Mouse (Mus musculus) stomach, embryonic 14.5 days (tissue): ENCODE measurements around the gene Tmem94. TPM values are rescaled to one million over a fixed set of nuclear protein-coding genes. Genes with fewer than 3 reads are reported as not detected.

Experiments
- ATAC-seq: fragments of 200-750 bp; cut with Nextera tagmentation; 2 replicates; pipeline ENCODE4 v1.8.0; 2017; ENCODE audit warnings: low read depth, moderate TSS enrichment; ENCODE audit not compliant: insufficient number of reproducible peaks, insufficient read depth, low FRiP score
- H3K27ac ChIP-seq: fragments of 300-500 bp; sonication (generic); 2 replicates; pipeline ENCODE4 v1.5.1; 2014; ENCODE audit warnings: mild to moderate bottlenecking, low read length, moderate library complexity, mixed read lengths
- H3K27me3 ChIP-seq: fragments of 300-500 bp; sonication (generic); 2 replicates; pipeline ENCODE4 v1.6.1; 2014; ENCODE audit warnings: low read length, control low read depth, mixed read lengths; ENCODE audit not compliant: control insufficient read depth, insufficient read depth
- H3K36me3 ChIP-seq: fragments of 300-500 bp; sonication (generic); 2 replicates; pipeline ENCODE4 v1.6.1; 2014; ENCODE audit warnings: mild to moderate bottlenecking, control low read depth, low read length, moderate library complexity, mixed read lengths; ENCODE audit not compliant: control insufficient read depth, insufficient read depth
- H3K4me1 ChIP-seq: fragments of 300-500 bp; sonication (generic); 2 replicates; pipeline ENCODE4 v1.6.1; 2014; ENCODE audit warnings: low read length, control low read depth, mixed read lengths; ENCODE audit not compliant: control insufficient read depth, insufficient read depth
- H3K4me2 ChIP-seq: fragments of 300-500 bp; sonication (generic); replicated peaks from 2 replicates; pipeline ENCODE4 v1.6.1; 2014; ENCODE audit warnings: low read depth, low read length, control low read depth
- H3K4me3 ChIP-seq: fragments of 300-500 bp; sonication (generic); 2 replicates; pipeline ENCODE4 v1.5.1; 2014; ENCODE audit warnings: low read depth, low read length, control low read depth
- H3K9ac ChIP-seq: fragments of 300-500 bp; sonication (generic); replicated peaks from 2 replicates; pipeline ENCODE4 v1.6.1; 2014; ENCODE audit warnings: low read depth, mild to moderate bottlenecking, control low read depth, low read length, moderate library complexity, mixed read lengths
- H3K9me3 ChIP-seq: fragments of 300-500 bp; sonication (generic); 2 replicates; pipeline ENCODE4 v1.6.1; 2016; ENCODE audit warnings: low read depth, low read length, control low read depth; ENCODE audit not compliant: control insufficient read depth
- WGBS: fragments of 180-500 bp; shearing (Covaris S2); extraction: QIAGEN DNeasy Blood & Tissue Kit; methylation state at CpG from one replicate; pipeline ENCODE4 v1.1.7; 2014; 5-methylcytosine and 5-hydroxymethylcytosine counted together
- polyA plus RNA-seq: library from polyadenylated mRNA; unstranded; fragments of >200 nt; fragmentation: Nextera tagmentation; extraction: Ambion mirVana; gene quantifications from 2 replicates; pipeline ENCODE4 v1.2.1, GENCODE M21; 2014

Gene Tmem94
- polyA plus RNA-seq, 1 experiment from 2014 or later, result 17.0 TPM

- 55% methylated on average over 5 of the region's 5 CpGs for WGBS
- no peaks in the 10 kb centered on the region for H3K27me3 ChIP-seq
- H3K4me2 ChIP-seq, result no peak overlapping the region
- no peak overlapping the region for H3K9ac ChIP-seq
- no peak overlapping the region for H3K27ac ChIP-seq
- H3K36me3 ChIP-seq, result peaks cover 5% of the 10 kb centered on the region; the same call in 1 of the 2 replicates
- H3K4me1 ChIP-seq, result peaks cover 25% of the 10 kb centered on the region
- no peak for ATAC-seq
- no peaks in the 10 kb centered on the region for H3K9me3 ChIP-seq
- no peak overlapping the region for H3K4me3 ChIP-seq
Observed at GRCm38 (mm10) chr11:115826487-115826886, 61.3 kb downstream of the Tmem94 start.

GRCm38 (mm10) chr11:115827624-115828023 lies 62.4 kb downstream of the Tmem94 start:
- ATAC-seq, result no peak
- no peaks in the 10 kb centered on the region for H3K27me3 ChIP-seq
- peaks cover 34% of the 10 kb centered on the region for H3K4me1 ChIP-seq
- H3K27ac ChIP-seq, result no peak overlapping the region
- no peak overlapping the region for H3K4me2 ChIP-seq
- no peak overlapping the region for H3K9ac ChIP-seq
- H3K36me3 ChIP-seq, result no peaks in the 10 kb centered on the region
- H3K9me3 ChIP-seq, result no peaks in the 10 kb centered on the region
- whole genome bisulfite sequencing, result 83% methylated on average over 6 of the region's 6 CpGs
- no peak overlapping the region for H3K4me3 ChIP-seq

DNA sequence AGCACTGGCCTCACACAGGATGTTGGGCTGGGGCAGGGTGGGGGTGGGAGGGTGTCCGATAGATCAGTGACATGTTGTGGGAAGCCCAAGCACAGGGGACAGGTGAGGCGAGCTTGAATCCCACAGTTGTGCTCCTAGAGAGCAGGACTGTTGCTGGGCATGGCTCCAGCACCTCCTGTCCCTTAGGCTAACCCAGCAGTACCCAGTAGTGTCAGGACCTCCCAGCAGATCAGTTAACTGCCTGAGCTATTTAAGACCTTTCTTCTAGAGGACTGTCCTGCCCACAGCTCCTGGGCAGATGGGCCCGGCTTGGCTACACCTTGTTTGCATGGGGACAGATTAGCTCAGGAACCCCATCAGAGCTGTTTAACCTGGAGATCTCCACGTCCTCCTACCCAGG lies 63.8 kb downstream of the Tmem94 start:
- Histone ChIP-seq H3K27ac (no peak overlapping the region), H3K9me3 (no peaks in the 10 kb centered on the region)
- 48% methylated on average over 4 of the region's 4 CpGs for WGBS

GRCm38 (mm10) chr11:115830550-115831325 lies 65.5 kb downstream of the Tmem94 start:
- 30% methylated on average over 25 of the region's 25 CpGs for WGBS
- Histone ChIP-seq H3K27ac (peak overlapping the region; percentile 7; the same call in 1 of the 2 replicates), H3K9ac (no peak overlapping the region), H3K4me3 (no peak overlapping the region), H3K27me3 (no peaks in the 10 kb centered on the region), H3K36me3 (no peaks in the 10 kb centered on the region), H3K4me1 (peaks cover 45% of the 10 kb centered on the region), H3K9me3 (no peaks in the 10 kb centered on the region), H3K4me2 (0 out of 2 replicates have a peak overlapping the region, but pooled peaks have one; percentile 6)
- ATAC-seq, result no peak

More for the DNA sequence above, 63.8 kb downstream of the Tmem94 start:
- Histone ChIP-seq H3K4me1 (peaks cover 41% of the 10 kb centered on the region), H3K27me3 (no peaks in the 10 kb centered on the region), H3K36me3 (no peaks in the 10 kb centered on the region), H3K4me3 (no peak overlapping the region), H3K9ac (no peak overlapping the region), H3K4me2 (no peak overlapping the region; the same call in 1 of the 2 replicates)
- ATAC-seq, result no peak

GRCm38 (mm10) chr11:115831518-115831917 lies 66.3 kb downstream of the Tmem94 start:
- Histone ChIP-seq H3K9me3 (no peaks in the 10 kb centered on the region), H3K9ac (no peak overlapping the region), H3K36me3 (no peaks in the 10 kb centered on the region), H3K27me3 (no peaks in the 10 kb centered on the region), H3K4me2 (no peak overlapping the region), H3K27ac (peak overlapping the region; percentile 79; the same call in 1 of the 2 replicates), H3K4me1 (peaks cover 45% of the 10 kb centered on the region), H3K4me3 (no peak overlapping the region)
- no peak for ATAC-seq
- WGBS, result 36% methylated on average over 3 of the region's 3 CpGs

DNA sequence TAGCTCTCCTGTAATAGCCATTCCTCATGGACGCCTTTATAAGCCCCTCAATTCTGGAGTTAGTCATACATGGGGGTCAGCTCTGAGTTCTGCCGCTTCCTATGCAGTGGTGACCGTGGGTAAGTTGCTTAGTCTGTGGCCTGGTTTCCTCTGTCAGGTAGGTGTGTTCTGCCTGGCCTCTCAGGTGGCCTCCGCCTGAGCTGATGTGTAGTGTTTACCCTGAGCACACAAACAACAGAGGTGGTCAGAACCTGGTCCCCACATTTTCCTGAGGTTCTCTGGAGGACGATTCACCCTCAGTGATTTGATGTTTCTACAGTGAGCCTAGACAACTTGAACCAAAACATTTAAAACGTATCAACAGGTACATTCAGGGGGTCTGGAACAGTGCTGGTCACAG lies 66.8 kb downstream of the Tmem94 start:
- no peaks in the 10 kb centered on the region for H3K27me3 ChIP-seq
- ATAC-seq, result no peak
- peaks cover 45% of the 10 kb centered on the region for H3K4me1 ChIP-seq
- H3K9me3 ChIP-seq, result no peaks in the 10 kb centered on the region
- no peak overlapping the region for H3K9ac ChIP-seq
- H3K27ac ChIP-seq, result peak overlapping the region; percentile 79; the same call in 1 of the 2 replicates
- H3K36me3 ChIP-seq, result no peaks in the 10 kb centered on the region
- H3K4me2 ChIP-seq, result no peak overlapping the region; the same call in 1 of the 2 replicates
- H3K4me3 ChIP-seq, result no peak overlapping the region
- 53% methylated on average over 6 of the region's 6 CpGs for WGBS

DNA sequence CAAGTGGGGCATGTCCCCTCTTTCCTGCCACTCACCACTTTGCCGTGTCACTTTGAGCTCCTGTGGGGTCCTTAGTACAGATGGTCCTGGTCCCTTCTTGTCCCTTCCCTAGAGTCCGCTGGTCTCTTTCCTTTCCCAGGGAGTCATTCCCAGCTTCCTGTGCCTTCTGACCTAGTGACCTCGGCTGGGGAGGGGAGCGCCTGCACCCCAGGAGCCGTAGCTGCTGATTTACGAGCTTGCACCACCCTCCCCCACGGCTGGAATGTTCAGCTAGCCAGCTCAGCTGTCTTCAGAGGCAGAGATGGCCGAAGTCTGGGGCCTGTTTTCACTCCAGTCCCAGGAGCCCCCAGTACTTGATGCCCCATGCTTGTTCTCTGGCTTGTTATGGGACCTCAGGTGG lies 67.3 kb downstream of the Tmem94 start:
- peak; percentile 10; the same call in 1 of the 2 replicates for ATAC-seq
- no peaks in the 10 kb centered on the region for H3K9me3 ChIP-seq
- H3K9ac ChIP-seq, result no peak overlapping the region
- no peak overlapping the region for H3K4me3 ChIP-seq
- H3K36me3 ChIP-seq, result no peaks in the 10 kb centered on the region
- peak overlapping the region; percentile 22 for H3K4me2 ChIP-seq
- H3K4me1 ChIP-seq, result peaks cover 45% of the 10 kb centered on the region
- whole genome bisulfite sequencing, result 10% methylated on average over 8 of the region's 8 CpGs
- no peaks in the 10 kb centered on the region for H3K27me3 ChIP-seq
- peak overlapping the region; percentile 79 for H3K27ac ChIP-seq

- ATAC-seq, result peak; percentile 70
- no peak overlapping the region for H3K9ac ChIP-seq
Observed at GRCm38 (mm10) chr11:115833021-115833513, 67.8 kb downstream of the Tmem94 start.

More at GRCm38 (mm10) chr11:115833021-115833513, 67.8 kb downstream of the Tmem94 start:
- peaks cover 50% of the 10 kb centered on the region for H3K4me1 ChIP-seq
- peak overlapping the region; percentile 79 for H3K27ac ChIP-seq
- no peaks in the 10 kb centered on the region for H3K9me3 ChIP-seq
- peak overlapping the region; percentile 22; the same call in 1 of the 2 replicates for H3K4me2 ChIP-seq
- no peaks in the 10 kb centered on the region for H3K27me3 ChIP-seq
- no peak overlapping the region for H3K4me3 ChIP-seq
- WGBS, result 13% methylated on average over 8 of the region's 8 CpGs
- H3K36me3 ChIP-seq, result no peaks in the 10 kb centered on the region
